Mouse (Mus musculus): ENCODE measurements around the gene Morn4. TPM values are rescaled to one million over a fixed set of nuclear protein-coding genes. Genes with fewer than 3 reads are reported as not detected.
A peak's percentile ranks its signal among the peaks of the same experiment; 100 is the strongest.

Morn4 gene
- polyA plus RNA-seq, 1 experiment from 2014 or later: 15.2 TPM

GRCm38 (mm10) chr19:42043988-42044387, 42.2 kb downstream of the Morn4 start:
- Histone ChIP-seq H3K27me3 (replicated peaks) (peaks cover 12% of the 10 kb centered on the region), H3K4me2 (no peak overlapping the region), H3K4me1 (replicated peaks) (0 out of 2 replicates have a peak, but pooled peaks cover 4% of the 10 kb centered on the region), H3K9ac (no peak overlapping the region), H3K4me3 (no peak overlapping the region), H3K9me3 (replicated peaks) (no peaks in the 10 kb centered on the region), H3K27ac (ENCODE audit: poor library complexity, severe bottlenecking) (no peak overlapping the region), H3K36me3 (no peaks in the 10 kb centered on the region)
- ATAC-seq (ENCODE audit: insufficient number of reproducible peaks, low FRiP score): no peak
- WGBS: 92% methylated on average over 6 of the region's 6 CpGs

GRCm38 (mm10) chr19:42038310-42038709, 47.8 kb downstream of the Morn4 start:
- 92% methylated on average over 12 of the region's 12 CpGs for WGBS
- Histone ChIP-seq H3K9me3 (replicated peaks) (no peaks in the 10 kb centered on the region), H3K9ac (no peak overlapping the region), H3K4me3 (no peak overlapping the region), H3K4me1 (replicated peaks) (peaks cover 21% of the 10 kb centered on the region), H3K27me3 (replicated peaks) (peaks cover 12% of the 10 kb centered on the region), H3K4me2 (no peak overlapping the region), H3K27ac (ENCODE audit: poor library complexity, severe bottlenecking) (no peak overlapping the region), H3K36me3 (peaks cover 7% of the 10 kb centered on the region)
- ATAC-seq (ENCODE audit: insufficient number of reproducible peaks, low FRiP score): no peak

- Histone ChIP-seq H3K27ac (ENCODE audit: poor library complexity, severe bottlenecking) (no peak overlapping the region), H3K4me1 (replicated peaks) (peaks cover 21% of the 10 kb centered on the region), H3K27me3 (replicated peaks) (peaks cover 12% of the 10 kb centered on the region), H3K4me3 (no peak overlapping the region), H3K36me3 (peaks cover 12% of the 10 kb centered on the region), H3K9me3 (replicated peaks) (no peaks in the 10 kb centered on the region), H3K9ac (no peak overlapping the region), H3K4me2 (no peak overlapping the region)
- 49% methylated on average over 11 of the region's 11 CpGs for whole genome bisulfite sequencing
- ATAC-seq (ENCODE audit: insufficient number of reproducible peaks, low FRiP score): no peak
These were observed 48.9 kb downstream of the Morn4 start for GRCm38 (mm10) chr19:42037167-42037702.

- H3K4me3 ChIP-seq: no peak overlapping the region
- no peak overlapping the region for H3K27ac ChIP-seq (ENCODE audit: poor library complexity, severe bottlenecking)
- H3K27me3 ChIP-seq (replicated peaks): peaks cover 12% of the 10 kb centered on the region
- H3K36me3 ChIP-seq: peaks cover 12% of the 10 kb centered on the region
- no peak for ATAC-seq (ENCODE audit: insufficient number of reproducible peaks, low FRiP score)
- H3K9me3 ChIP-seq (replicated peaks): no peaks in the 10 kb centered on the region
- no peak overlapping the region for H3K4me2 ChIP-seq
- WGBS: 72% methylated on average over 3 of the region's 3 CpGs
- peaks cover 21% of the 10 kb centered on the region for H3K4me1 ChIP-seq (replicated peaks)
- H3K9ac ChIP-seq: no peak overlapping the region
These were observed 49.8 kb downstream of the Morn4 start for GRCm38 (mm10) chr19:42036357-42036756.

GRCm38 (mm10) chr19:42035456-42036248, 50.5 kb downstream of the Morn4 start, which contains the start of gene Ankrd2:
Gene Ankrd2, plus strand, starts transcription at chr19:42036000.
- Histone ChIP-seq H3K9me3 (replicated peaks) (no peaks in the 10 kb centered on the region), H3K27me3 (replicated peaks) (peaks cover 10% of the 10 kb centered on the region), H3K4me1 (replicated peaks) (peaks cover 21% of the 10 kb centered on the region), H3K36me3 (peaks cover 12% of the 10 kb centered on the region), H3K9ac (no peak within 1 kb of the TSS), H3K27ac (ENCODE audit: poor library complexity, severe bottlenecking) (no peak within 1 kb of the TSS), H3K4me2 (no peak within 1 kb of the TSS; the same call in 1 of the 2 replicates), H3K4me3 (no peak within 1 kb of the TSS)
- ATAC-seq (ENCODE audit: insufficient number of reproducible peaks, low FRiP score): peak; percentile 49
- WGBS: 65% methylated on average over 19 of the region's 19 CpGs

GRCm38 (mm10) chr19:42034881-42035455, 51.2 kb downstream of the Morn4 start:
- H3K27me3 ChIP-seq (replicated peaks): peaks cover 3% of the 10 kb centered on the region
- H3K4me2 ChIP-seq: no peak overlapping the region; the same call in 1 of the 2 replicates
- 54% methylated on average over 11 of the region's 11 CpGs for WGBS
- ATAC-seq (ENCODE audit: insufficient number of reproducible peaks, low FRiP score): no peak
- peaks cover 21% of the 10 kb centered on the region for H3K4me1 ChIP-seq (replicated peaks)
- no peaks in the 10 kb centered on the region for H3K9me3 ChIP-seq (replicated peaks)
- no peak overlapping the region for H3K4me3 ChIP-seq
- peaks cover 12% of the 10 kb centered on the region for H3K36me3 ChIP-seq
- H3K27ac ChIP-seq (ENCODE audit: poor library complexity, severe bottlenecking): no peak overlapping the region
- H3K9ac ChIP-seq: no peak overlapping the region

- H3K4me1 ChIP-seq (replicated peaks): peaks cover 21% of the 10 kb centered on the region
- H3K27ac ChIP-seq (ENCODE audit: poor library complexity, severe bottlenecking): no peak overlapping the region
- no peak overlapping the region for H3K4me3 ChIP-seq
- H3K36me3 ChIP-seq: peaks cover 12% of the 10 kb centered on the region
- H3K9me3 ChIP-seq (replicated peaks): no peaks in the 10 kb centered on the region
- no peak overlapping the region for H3K4me2 ChIP-seq
- H3K9ac ChIP-seq: no peak overlapping the region
- WGBS: 65% methylated on average over 9 of the region's 9 CpGs
- 0 out of 2 replicates have a peak, but pooled peaks have one; percentile 12 for ATAC-seq (ENCODE audit: insufficient number of reproducible peaks, low FRiP score)
- no peaks in the 10 kb centered on the region for H3K27me3 ChIP-seq (replicated peaks)
These were observed 51.9 kb downstream of the Morn4 start for GRCm38 (mm10) chr19:42034146-42034775.

GRCm38 (mm10) chr19:42033611-42034010, 52.5 kb downstream of the Morn4 start:
- H3K4me1 ChIP-seq (replicated peaks): peaks cover 21% of the 10 kb centered on the region
- no peaks in the 10 kb centered on the region for H3K9me3 ChIP-seq (replicated peaks)
- H3K9ac ChIP-seq: no peak overlapping the region
- no peak for ATAC-seq (ENCODE audit: insufficient number of reproducible peaks, low FRiP score)
- H3K27ac ChIP-seq (ENCODE audit: poor library complexity, severe bottlenecking): no peak overlapping the region
- H3K4me3 ChIP-seq: no peak overlapping the region
- no peaks in the 10 kb centered on the region for H3K27me3 ChIP-seq (replicated peaks)
- WGBS: 79% methylated on average over 14 of the region's 14 CpGs
- H3K4me2 ChIP-seq: no peak overlapping the region
- H3K36me3 ChIP-seq: peaks cover 12% of the 10 kb centered on the region

- no peaks in the 10 kb centered on the region for H3K27me3 ChIP-seq (replicated peaks)
- peaks cover 21% of the 10 kb centered on the region for H3K4me1 ChIP-seq (replicated peaks)
- H3K9ac ChIP-seq: no peak overlapping the region
- no peaks in the 10 kb centered on the region for H3K9me3 ChIP-seq (replicated peaks)
- no peak for ATAC-seq (ENCODE audit: insufficient number of reproducible peaks, low FRiP score)
- no peak overlapping the region for H3K27ac ChIP-seq (ENCODE audit: poor library complexity, severe bottlenecking)
- H3K4me2 ChIP-seq: no peak overlapping the region
- WGBS: 79% methylated on average over 5 of the region's 5 CpGs
- no peak overlapping the region for H3K4me3 ChIP-seq
- peaks cover 12% of the 10 kb centered on the region for H3K36me3 ChIP-seq
These were observed 55.0 kb downstream of the Morn4 start for GRCm38 (mm10) chr19:42031112-42031511.

- no peak for ATAC-seq (ENCODE audit: insufficient number of reproducible peaks, low FRiP score)
- no peaks in the 10 kb centered on the region for H3K36me3 ChIP-seq
- H3K9me3 ChIP-seq (replicated peaks): no peaks in the 10 kb centered on the region
- H3K27me3 ChIP-seq (replicated peaks): no peaks in the 10 kb centered on the region
- no peak overlapping the region for H3K4me2 ChIP-seq
- H3K4me3 ChIP-seq: no peak overlapping the region
- H3K27ac ChIP-seq (ENCODE audit: poor library complexity, severe bottlenecking): no peak overlapping the region
- H3K9ac ChIP-seq: no peak overlapping the region
- peaks cover 19% of the 10 kb centered on the region for H3K4me1 ChIP-seq (replicated peaks)
- WGBS: 3% methylated on average over 5 of the region's 5 CpGs
These were observed 60.0 kb downstream of the Morn4 start for GRCm38 (mm10) chr19:42026158-42026557.

All from heart, embryonic 12.5 days (tissue).